Mouse (Mus musculus) cerebellum, adult 18-20 months (tissue): ENCODE data around the gene Crkl.

Experiments used
- DNase-seq, 2 experiments: peaks; one replicate each; pipeline ENCODE4 v3.0.0; 2021

The Crkl gene

DNA sequence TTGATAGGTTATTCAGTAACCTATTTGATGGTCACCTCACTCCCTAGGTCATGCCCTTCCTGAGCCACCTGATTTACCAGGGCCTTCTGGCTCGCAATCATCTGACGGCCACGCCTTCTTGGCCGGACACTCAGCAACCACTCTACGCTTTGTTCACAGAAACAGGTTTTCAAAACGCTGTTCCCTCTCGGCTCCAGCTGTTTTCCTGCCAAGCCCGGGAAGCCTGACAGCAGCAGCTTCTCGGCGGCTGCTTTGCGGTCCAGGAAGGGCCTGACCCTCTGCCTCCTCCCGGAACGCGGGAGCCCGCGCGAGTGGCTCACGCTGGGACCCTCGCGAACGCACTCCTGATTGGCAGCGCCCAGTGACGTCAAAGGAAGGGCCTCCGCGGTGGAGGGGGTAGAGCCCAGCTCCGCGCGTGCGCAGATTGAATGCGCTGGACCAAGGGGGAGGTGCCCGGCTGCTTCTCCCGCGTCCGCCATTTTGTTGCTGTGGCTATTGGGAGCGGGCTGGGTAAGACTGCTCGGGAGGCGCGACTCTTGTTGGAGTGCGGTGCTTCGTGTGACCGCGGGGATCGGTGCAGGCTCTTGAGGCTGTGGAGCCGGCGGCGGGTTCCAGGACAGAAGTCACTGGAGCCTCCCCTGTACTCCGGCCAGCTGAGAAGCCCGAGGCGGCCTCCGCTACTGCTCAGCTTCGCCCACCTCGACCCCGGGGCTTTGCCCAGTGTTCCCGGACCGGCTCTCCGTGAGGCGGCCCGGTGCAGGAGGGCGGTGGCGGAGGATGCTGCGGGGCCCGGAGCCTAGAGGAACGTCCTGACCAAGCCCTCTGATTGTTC is at the start of gene Crkl:
Crkl (plus strand) TSS at position 447 of the 832 bp plus-strand sequence.
- peak; percentile 98 to 99 for DNase-seq

DNA sequence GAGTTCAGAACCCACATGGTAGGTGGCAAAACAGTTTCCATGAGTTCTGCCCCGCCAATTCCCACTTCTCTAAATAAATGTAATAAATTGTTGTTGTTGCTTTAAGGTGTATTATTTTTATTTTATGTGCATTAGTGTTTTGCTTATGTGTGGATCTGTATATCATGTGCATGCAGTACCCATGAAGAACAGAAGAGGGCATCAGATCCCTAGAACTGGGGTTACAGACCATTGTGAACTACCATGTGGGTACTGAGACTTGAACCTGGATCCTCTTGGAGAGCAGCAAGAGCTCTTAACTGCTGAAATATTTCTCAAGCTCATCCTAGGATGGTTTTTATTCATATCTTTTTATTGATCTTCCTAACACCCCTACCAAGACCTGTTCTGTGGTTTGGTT is 48.9 kb upstream of the Crkl start:
- DNase-seq, result peak; percentile 39 to 44

DNA sequence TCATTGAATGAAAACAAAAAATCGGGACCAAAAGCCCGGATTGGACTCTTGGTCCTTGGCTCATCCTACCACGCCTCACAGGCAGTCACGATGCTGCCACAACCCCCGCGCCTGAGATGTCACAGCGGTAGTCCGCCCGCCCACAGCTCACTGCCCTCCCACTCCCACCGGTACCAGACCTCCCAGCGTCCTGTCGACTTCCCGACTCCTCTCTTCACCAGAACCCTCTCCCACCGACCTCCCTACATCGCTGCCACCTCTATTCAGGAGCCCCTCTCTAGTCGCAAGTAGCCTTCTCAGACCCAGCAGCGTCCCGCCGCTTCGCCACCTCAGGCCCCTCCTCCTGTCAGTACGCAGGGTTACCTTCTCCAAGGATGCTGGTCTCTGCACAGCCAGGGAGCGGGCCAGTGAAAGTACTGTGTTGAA is 46.5 kb upstream of the Crkl start:
- DNase-seq, result peak; percentile 74

DNA sequence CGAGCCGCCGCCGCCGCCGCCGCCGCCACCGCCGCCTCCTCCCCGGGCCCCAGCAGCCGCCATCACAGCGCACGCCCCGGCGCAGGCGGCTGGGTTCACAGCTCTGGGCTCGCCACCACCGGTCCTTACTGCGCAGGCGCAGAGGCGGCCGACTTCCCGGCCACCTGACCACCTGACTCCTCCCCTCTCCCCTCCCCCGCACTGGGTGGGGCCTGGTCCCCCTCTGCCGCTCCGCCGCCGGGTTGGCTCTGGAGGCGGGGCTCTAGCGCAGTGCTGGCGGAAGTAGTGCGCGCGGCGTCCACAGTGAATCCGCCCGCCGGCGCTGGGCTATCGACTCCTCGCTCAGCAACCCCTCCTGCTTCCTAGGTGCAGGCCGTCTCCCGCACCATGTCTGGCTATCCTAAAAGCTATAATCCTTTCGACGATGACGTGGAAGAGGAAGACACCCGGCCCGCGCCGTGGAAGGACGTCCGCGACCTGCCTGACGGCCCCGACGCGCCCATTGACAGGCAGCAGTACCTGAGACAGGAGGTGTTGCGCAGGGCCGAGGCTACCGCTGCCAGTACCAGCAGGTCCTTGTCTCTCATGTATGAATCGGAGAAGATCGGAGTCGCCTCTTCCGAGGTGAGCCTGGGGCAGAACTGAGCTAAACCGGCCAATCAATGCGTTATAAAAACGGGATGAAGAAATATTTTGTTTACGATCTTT is 45.9 kb upstream of the Crkl start, which contains the start of the genes Snap29 and Pi4ka:
Snap29 (plus strand) TSS at position 251 of the 708 bp plus-strand sequence.
Pi4ka (minus strand) TSS at position 579 of the 708 bp plus-strand sequence.
- peak; percentile 100 for DNase-seq

DNA sequence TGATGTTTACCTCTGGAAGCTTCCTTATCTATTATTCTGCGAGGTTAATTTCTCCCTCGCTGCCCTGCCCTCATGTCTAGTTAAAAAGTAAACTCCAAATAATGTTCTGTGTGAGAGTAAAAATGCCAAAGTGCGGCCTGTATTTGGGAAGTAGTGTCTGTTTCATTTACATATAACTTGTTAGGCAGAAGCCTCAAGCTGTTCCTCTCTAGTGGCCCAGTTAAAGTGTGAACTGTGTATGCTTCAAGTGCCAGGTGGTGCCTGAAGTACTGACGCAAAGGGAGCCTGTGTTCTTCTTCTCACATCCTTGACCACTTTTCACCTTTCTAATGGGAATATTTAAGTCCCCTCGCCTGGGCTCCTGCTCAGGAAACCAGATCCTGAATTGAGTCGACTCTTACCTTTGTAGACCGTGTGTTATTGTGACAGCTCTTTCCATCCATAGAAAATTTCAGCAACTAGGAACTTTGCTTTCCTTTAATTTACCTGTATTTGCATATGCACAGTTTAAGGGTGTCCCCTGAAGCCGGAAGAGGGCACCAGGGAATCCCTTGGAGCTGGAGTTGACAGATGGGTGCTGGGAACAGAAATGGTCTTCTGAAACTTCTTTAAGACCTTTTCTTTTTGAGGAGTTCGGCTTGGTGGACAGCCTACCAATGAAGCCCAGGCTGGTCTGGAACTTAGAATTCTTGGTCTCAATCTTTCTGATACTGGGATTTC is 45.1 kb upstream of the Crkl start:
- peak; percentile 19 to 23 for DNase-seq

DNA sequence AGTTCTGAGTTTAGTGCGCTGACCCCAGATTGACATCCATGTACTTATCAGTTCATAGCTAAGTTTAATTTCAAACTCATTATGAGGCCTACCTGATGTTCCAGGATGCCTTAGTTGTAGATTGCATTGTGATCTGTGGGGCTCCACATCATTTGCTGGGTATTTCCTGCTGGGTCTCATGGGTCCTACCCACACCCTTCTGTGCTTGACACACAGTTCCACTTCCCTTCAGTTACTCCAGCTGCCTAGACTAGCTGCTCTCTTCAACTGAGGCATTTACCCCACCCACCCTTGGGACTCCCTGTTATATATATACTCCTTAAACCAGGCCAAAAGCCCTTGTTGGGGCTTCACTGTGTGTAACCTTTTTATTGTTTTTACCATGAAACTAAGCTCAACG is 42.7 kb upstream of the Crkl start:
- no peak for DNase-seq

DNA sequence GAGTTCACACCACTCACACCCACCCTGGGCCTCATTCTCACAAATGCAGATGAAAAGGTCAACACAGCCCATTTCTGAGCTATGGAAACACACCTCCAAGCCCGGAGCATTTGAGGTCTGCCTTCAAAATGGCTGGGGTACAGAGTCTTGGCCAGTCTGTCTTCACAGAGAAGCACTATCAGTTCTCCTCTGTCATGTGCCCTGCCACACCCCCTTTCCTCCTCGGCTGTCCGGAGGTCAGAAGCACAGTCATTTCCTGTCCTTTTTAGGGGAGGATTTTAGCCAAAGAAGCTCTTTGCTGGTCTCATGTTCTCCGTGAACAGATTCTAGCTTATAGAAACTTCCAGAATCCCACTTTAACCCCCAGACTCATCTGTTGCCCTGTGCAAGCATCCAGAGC is 41.6 kb upstream of the Crkl start:
- DNase-seq, result no peak

DNA sequence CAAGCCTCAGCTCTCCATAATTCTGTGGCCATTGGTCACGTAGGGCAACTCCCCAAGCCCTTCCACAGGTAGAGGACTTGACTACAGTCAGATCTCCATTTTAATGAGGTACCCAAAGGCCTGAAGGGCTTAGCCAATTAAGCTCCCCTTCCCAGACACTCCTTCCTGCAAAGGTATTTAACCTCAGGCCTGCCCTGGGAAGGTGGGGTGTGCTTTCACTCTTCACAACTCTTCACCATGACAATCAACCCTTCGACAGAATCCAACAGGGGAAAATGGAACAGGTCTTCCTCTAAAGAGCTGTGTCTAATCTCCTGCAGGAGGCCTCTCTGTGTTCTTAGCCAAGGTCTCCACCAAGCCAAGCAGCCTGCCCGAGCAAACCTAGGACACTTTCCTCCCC is 28.8 kb upstream of the Crkl start:
- DNase-seq, result no peak

DNA sequence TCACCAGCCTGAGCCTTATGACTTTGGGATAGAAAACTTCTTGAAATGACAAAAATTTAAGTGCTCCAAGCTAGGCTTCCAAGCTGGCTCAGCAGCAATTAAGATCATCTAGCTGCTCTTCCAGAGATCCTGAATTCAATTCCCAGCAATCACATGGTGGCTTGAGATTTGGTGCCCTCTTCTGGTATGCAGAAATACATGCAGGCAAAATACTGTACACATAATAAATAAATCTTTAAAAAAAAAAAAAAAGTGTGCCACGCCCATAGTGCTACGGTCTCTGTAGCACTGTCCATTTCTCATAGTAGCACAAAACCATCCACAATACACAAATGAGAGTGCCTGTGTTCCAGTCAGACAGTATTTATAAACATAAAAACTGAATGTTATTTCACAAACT is 19.2 kb upstream of the Crkl start:
- DNase-seq, result no peak

DNA sequence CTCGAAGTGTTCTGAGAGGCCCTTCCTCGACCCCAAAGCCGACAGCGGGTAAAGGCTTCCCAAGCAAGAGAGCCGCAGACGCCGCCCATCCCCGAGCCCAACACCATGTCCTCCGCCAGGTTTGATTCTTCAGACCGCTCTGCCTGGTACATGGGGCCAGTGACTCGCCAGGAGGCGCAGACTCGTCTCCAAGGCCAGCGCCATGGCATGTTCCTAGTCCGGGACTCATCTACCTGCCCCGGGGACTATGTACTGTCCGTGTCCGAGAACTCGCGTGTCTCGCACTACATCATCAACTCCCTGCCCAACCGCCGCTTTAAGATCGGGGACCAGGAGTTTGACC is 557 bp downstream of the Crkl start:
- DNase-seq, result peak; percentile 52 to 64

DNA sequence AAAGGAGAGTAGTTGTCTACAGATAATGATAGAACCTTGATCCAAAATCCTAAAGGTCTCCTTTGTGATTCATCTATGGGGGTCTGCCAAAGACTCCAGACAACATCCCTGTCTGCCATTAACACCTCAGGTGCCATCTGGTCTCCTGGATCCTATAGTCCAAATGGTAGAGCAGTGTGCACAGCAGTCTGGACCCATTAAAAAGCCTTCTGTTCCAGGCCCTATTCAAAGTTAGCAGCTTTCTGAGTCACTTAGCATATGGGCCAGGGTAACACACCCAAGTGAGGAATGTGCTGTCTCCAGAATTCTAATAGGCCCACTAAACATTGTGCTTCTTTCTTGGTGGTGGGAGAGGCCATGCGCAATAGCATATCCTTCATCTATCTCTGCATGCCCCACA is 5.1 kb downstream of the Crkl start:
- DNase-seq, result peak in 1 of 2 experiments; percentile 15

DNA sequence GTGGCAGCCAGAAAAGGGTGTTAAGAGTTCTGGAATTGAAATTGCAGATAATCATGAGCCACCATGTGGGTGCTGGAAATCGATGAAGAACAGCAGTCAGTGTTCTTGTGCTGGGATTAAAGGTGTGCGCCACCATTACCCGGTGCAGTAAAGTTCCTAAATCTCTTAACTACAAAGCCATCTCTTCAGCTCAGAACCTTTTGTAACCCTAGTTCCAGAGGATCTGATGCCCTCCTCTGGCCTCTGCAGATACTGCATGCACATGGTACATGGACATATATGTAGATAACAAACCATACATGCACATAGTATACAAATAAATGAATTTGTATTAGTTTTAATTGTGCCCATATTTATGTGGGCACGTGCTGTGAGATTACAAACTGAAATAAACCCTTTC is 8.5 kb downstream of the Crkl start:
- peak in 1 of 2 experiments; percentile 41 for DNase-seq

DNA sequence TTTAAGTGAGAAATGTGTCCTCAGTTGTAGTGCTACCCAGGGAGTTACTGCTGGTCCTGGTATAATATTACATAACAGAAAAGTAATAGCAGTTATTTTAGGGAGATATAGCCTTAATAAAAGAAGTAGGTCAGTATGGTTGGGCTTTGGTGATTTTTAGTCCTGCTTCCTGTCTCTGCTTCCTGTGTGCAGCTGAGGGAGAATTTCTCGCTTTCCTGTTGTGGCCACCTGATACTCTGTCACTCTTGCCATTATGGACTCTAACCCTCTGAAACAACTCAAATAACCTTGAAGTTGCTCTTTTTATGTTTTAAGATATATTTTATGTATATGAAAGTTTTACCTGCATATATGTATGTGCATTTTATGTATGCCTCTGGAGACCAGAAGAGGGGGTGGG is 9.8 kb downstream of the Crkl start:
- no peak for DNase-seq

DNA sequence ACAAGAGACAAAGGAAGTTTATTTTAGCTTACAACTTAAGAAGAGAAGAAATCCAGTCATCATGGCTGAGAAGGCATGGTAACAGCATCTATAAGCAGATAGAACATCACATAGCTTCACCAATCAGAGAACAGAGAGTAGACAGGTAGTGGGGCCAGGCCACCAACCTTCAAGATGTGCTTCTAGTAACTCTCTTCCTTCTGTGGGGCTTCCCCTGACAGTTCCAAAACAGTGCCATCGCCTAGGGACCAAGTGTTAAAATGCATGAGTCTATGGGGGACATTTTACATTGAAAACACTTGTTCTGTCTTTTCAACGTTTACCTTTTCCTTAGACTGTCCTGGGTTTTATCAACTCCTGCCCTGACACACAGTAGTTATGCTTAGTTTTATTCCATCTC is 11.4 kb downstream of the Crkl start:
- no peak for DNase-seq

DNA sequence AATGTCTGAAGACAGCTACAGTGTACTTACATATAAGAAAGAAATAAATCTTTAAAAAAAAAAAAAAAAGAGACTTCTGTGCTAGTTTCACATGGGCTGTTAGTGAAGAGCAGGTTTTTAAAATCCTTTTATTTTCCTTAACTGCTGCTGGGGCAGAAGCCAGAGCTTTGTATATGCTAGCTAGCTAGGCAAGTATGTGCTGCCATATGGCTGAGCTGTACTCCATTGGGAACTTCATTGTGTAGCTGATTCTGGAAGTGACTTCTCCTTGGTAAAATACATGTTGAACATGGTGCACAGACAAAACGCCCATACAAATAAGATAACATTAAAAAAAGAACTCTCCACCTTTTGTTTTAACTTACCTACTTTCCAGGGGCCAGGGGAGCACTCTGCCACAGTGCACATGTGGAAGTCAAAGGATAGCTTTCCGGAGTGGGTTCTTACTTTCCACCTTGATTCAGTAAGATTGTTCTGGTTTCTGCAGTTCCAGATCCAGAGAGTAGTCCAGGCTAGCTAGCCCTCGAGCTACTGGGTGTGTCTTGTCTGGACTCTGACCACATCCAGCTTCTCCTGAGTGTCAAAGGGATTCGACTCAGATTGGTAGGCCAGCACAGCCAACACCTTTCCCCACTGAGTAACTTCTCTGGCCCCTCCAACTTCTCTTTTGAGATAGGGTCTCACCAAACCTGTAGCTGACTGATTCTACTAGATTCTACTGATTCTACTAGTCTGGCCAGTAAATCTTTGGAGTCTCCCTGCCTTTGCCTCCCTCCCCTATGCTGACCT is 15.3 kb downstream of the Crkl start:
- no peak for DNase-seq

DNA sequence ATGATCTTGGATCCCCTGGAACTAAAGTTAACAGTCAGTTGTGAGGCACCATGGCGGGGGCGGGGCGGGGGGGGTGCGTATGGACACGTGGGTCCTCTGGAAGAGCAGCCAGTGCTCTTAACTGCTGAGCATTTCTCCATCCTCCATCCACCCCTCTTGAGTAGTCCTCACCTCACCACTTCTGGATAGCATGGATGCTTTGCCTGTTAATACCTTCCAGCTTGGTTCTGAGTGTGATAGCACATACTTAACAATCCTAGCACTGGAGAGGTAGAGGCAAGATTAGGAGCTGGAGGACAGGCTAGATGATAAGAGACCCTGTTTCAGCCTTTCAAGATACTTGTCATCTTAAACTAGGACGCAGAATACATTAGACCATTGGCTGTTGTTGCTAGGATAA is 20.7 kb downstream of the Crkl start:
- no peak for DNase-seq

DNA sequence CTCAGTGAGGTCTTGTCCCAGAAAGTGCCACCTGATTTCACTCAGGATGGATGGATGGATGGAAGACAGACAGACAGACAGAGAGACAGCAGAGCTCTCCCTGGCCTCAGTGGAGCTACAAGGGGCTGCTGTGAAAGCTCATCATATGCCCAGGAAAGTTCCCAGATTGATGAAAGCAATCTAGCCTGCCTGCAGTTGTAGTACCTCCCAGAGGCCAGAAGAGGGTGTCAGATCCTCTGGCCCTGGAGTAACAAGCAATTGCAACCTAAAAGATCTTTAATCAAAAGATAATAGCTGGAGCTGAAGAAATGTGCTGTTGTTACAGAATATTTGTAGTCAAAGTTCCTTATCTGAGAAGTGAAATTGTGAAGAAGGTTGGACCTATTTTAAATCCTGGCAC is 22.3 kb downstream of the Crkl start:
- peak; percentile 64 to 66 for DNase-seq

DNA sequence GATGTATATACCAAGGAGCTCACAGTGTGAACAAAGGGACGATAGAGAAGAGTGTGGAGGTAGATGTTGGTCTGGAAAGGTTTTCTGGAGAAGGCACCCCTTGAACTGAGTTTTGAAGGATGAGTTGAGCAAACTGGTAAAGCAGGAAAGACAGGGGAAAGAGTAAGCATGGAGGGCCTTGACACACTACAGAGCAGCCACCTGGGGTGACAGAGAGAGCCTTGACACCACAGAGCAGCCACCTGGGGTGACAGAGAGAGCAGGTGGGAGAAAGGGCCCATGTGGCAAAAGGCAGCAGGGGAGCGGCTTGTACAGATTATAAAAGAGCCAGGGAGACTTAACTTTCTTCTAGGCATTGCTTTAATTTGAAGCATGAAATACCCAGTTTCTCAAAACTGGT is 23.0 kb downstream of the Crkl start:
- no peak for DNase-seq

DNA sequence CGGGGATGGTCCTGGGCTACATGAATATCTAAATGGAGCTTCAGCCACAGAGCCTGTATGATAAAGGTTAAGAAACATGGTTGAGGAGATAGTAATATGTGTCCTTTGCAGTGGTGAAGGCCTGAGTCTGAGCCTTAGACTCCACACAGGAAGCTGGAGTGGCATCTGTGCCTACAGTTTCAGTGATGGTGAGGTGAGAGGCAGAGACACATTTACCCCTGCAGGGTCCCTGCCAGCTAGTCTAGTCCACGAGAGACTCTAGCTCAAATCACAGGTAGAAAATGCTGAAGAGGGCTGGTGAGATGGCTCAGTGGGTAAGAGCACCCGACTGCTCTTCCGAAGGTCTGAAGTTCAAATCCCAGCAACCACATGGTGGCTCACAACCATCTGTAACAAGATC is 23.5 kb downstream of the Crkl start:
- DNase-seq, result no peak

DNA sequence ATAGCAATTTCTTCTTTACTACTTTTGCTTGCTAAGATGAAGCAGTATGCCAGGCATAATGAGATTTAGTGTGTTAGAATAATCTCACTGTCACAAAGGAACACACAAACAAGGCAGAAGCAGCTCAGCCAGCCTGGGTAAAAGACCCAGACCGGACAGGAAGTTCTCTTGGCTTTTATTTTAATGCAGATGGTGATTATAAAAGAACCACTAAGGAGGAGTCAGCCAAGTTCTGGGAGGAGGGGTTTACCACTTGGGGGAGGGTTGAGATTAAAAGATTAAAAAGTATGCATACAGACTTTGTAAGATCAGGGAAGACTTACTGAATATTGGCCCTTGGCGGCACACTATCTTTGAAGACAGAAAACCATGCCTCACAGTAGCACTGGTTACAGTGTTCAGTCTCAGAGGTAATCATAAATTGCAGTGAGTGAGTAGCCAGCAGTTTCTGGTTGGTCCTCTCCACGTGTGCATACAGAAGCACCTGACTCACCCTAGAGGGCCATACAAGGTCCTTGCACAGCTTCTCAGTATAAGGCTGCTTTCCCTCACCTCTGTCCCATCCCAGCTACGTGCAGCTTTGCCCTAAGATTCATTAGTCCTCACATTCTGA is 26.6 kb downstream of the Crkl start:
- DNase-seq, result no peak

DNA sequence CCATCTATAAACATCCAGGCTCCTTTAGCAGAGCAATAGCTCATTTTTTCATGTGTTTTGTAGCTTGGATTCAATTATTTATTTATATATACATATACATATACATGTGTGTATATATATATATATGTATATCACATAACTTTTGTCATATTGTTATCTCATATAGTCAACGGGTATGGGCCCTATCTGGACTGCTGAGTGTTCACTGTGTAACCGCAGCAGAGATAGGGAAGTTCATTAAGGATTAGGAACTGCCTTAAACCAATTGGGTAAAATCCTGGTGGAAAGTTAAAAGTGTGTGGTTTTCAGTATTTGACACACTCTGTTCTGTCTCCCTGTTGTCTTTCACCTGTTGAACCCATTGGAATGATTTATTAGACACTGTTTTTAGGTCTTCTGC is 29.7 kb downstream of the Crkl start:
- no peak for DNase-seq

DNA sequence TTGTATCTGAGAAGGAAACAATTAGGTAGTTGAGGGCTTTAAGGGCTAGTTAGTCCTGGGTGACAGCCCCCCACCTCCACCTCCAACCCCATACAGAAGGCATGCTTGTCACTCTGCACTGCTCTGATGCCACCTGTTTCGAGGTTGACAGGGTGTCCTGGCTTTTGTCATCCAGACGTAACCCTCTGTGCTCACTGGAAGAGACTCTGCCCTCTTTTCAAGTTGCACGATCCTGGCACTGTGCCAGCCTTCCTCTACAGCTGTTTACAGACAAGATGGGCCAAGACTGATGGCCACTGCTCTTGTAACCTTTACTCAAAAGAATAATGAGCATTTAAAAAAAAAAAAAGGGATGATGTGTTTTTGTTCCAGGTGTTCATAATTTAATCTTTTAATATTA is 34.7 kb downstream of the Crkl start:
- peak in 1 of 2 experiments; percentile 36 for DNase-seq
